Mouse (Mus musculus) kidney, embryonic 16.5 days (tissue): Measurements from ENCODE around the gene Cd2. TPM values are rescaled to one million over a fixed set of nuclear protein-coding genes. Genes with fewer than 3 reads are reported as not detected.

ENCODE experiments used
- polyA plus RNA-seq: library from polyadenylated mRNA; unstranded; fragments of >200 nt; fragmentation: Nextera tagmentation; extraction: Ambion mirVana; gene quantifications from 2 replicates; pipeline ENCODE4 v1.2.1, GENCODE M21; 2015

The Cd2 gene
- polyA plus RNA-seq, 1 experiment from 2014 or later, result 0.22 TPM

Other genes starting within 250 kb of the Cd2 start
- gene Ptgfrn, start 177.7 kb downstream of the Cd2 start, polyA plus RNA-seq, result 2.1 and 2.4 TPM in 2 replicates
- gene Igsf3, start 89.1 kb upstream of the Cd2 start, polyA plus RNA-seq, result 24.8 and 26.1 TPM in 2 replicates